Mouse (Mus musculus) granulocyte monocyte progenitor cell, adult 5-6 weeks (primary cell): ENCODE results near the gene Cntnap2. TPM values are rescaled to one million over a fixed set of nuclear protein-coding genes. Genes with fewer than 3 reads are reported as not detected.

Source experiments
- ATAC-seq: replicated peaks from 2 replicates; pipeline ENCODE4 v1.8.0; 2016; ENCODE audit warnings: mild to moderate bottlenecking, moderate TSS enrichment, inconsistent platforms; ENCODE audit not compliant: poor library complexity, severe bottlenecking
- total RNA-seq, 2 experiments: library from RNA; stranded (forward) in 1 of 2; stranded (reverse) in 1 of 2; fragments of 200-712, 200-1000 nt in 1 of 2; fragments of >200 nt in 1 of 2; fragmentation: Nextera tagmentation in 1 of 2; gene quantifications; 2 replicates each; pipeline ENCODE4 v1.2.3; 2014 to 2017

Gene Cntnap2
- total RNA-seq, 2 experiments from 2014 or later: not detected

- ATAC-seq: no peak
Measured at GRCm38 (mm10) chr6:46886230-46886629, 1827.1 kb downstream of the Cntnap2 start.

DNA sequence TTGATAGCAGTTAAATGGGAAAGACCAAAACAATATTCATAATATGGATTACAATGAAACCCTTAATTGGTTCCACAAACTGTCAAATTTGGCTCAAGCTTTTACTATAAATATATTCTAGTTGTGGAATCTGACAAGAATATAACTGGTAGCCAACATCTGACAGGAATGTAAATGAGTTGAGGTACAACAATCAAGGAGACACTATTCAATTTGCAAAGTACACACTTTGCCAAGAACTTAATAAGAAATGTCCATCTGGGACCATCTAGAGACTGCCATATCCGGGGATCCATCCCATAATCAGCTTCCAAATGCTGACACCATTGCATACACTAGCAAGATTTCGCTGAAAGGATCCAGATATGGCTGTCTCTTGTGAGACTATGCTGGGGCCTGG, 1850.0 kb downstream of the Cntnap2 start:
- no peak for ATAC-seq

DNA sequence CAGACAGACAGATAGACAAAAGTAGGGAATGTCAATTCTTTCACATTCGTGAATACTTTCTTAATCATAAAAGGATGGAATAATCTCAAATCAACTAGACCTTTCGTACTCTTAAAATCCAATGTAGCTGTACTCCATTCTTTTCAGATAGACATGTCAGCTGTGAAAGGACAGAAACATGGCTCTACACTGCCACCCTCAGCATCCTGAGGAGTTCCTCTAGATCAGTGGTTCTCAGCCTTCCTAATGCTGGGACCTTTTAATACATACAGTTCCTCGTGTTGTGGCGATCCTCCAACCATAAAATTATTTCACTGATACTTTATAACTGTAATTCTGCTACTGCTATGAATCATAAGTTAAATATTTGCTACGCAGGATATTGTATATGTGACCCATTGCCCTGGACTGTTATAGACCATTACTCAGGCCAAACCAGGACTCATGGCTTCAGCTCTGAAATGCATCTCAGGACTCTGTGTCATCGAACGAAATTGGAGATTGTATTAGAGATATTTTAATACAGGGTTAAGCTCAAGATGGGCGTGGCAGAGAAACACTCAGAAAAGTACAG, 1859.6 kb downstream of the Cntnap2 start:
- no peak for ATAC-seq

- no peak for ATAC-seq
Measured at GRCm38 (mm10) chr6:46919973-46920372, 1860.8 kb downstream of the Cntnap2 start.

DNA sequence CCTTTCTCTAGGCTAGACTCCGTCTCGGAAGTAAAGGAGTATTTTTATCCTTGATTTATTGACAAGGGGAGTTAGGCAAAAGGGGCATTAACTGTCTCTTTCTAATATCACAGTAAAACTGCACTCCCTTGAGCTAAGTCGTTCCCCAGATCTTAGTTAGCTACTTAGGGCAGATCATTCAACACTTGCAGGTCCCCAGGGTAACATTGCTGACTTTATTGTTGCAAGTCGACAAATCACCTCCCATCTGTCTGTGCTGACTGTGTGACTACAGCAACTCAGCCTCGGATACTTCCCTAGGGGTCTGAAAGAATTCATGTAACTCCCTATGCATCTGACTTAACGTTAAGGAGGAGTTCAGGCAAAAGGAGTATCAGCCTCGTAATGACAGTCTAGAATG, 1865.6 kb downstream of the Cntnap2 start:
- no peak for ATAC-seq

DNA sequence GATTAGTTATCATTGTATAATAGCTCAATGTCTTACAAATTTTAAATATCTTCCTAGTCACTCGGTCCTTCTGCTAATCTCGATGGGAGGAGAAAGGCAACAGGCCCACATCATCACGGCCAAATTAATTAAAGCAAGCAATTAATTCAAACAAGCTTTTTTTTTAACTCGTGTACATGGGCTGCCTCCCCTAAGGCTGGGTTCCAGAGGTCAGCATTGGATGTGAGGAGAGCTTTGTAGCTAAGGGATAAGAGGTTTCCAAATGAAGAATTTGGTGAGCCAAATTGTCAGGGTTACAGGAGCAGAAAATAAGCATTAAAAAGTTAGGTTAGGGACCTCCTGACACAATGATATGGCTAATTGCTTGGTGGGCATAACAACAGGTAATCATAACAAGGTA, 1886.5 kb downstream of the Cntnap2 start:
- ATAC-seq: no peak

- peak; percentile 68 for ATAC-seq
Measured at GRCm38 (mm10) chr6:46961022-46961686, 1902.0 kb downstream of the Cntnap2 start.

GRCm38 (mm10) chr6:46963261-46963660, 1904.1 kb downstream of the Cntnap2 start:
- ATAC-seq: no peak

GRCm38 (mm10) chr6:46963693-46964092, 1904.5 kb downstream of the Cntnap2 start:
- ATAC-seq: no peak

GRCm38 (mm10) chr6:46972640-46973039, 1913.5 kb downstream of the Cntnap2 start:
- ATAC-seq: no peak

DNA sequence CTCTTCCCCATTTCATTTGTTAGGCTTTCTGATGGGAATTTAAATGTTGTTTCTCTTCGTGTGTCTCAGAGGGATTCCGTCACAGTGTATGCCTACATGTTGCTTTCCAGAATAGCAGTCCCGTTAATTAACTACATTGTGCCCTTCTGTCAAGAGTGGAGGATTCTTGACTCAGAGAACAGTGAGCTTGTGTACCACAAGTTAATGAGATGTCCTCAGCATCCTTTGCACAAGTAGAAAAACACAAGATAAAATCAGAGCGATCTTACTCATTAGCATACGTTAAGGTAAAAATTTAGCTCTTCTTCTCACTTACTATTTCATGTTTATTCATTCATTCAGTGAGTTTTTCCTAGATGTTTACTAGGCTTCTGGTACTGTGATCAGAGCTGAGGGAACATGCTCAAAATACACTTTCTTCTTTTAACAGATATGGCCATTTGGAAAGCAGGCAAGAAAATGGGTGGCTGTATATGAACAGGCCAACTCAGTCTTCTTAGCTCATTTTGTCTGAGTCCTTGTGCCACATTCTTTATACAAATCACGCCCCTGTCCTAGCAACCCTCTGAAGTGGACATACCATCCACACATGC, 1936.9 kb downstream of the Cntnap2 start:
- ATAC-seq: no peak

GRCm38 (mm10) chr6:47004430-47004829, 1945.3 kb downstream of the Cntnap2 start:
- no peak for ATAC-seq

GRCm38 (mm10) chr6:47012933-47013332, 1953.8 kb downstream of the Cntnap2 start:
- ATAC-seq: peak; percentile 67

DNA sequence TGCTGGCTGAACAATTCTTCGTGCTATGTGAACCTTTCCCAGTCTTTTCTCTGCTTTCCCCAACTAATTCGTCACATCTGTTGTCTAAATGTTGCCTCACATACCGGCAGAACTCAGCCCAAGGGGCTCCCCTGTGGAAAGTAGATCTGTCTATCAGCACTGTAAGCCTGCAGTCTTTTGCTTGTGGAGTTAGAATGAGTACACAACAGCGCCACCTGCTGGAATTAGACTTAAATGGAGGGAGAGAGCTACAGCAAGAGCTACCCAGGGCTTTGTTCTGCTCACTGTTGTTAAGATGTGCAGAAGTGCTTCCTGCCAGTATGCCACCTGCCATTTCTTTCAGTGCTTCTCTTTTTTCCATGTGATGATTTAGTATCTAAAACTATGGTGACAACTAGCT, 1954.4 kb downstream of the Cntnap2 start:
- peak; percentile 76 for ATAC-seq

- no peak for ATAC-seq
Measured at GRCm38 (mm10) chr6:47014886-47015586, 1955.9 kb downstream of the Cntnap2 start.

GRCm38 (mm10) chr6:47026064-47026686, 1967.0 kb downstream of the Cntnap2 start:
- ATAC-seq: no peak

DNA sequence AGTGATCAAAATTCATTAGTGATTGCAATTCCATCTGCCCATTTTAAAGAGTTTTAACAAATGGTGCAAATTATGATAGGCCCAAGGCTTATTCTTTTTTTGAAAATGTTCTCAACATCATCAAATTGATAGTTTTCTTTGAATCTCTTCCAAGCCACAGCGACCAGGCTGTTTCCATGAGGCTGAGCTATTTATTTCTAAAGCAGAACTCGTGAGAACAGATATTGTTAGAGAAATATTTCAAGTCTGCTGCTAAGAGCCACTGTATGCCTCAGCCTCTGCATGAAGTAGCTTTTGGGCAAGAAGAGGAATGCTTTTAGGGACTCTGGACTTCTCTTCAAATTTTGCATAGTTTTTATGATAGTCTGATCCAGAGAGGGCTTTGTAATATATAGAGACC, 1972.2 kb downstream of the Cntnap2 start:
- ATAC-seq: no peak

GRCm38 (mm10) chr6:47042602-47043001, 1983.4 kb downstream of the Cntnap2 start:
- ATAC-seq: no peak

GRCm38 (mm10) chr6:47043586-47043985, 1984.4 kb downstream of the Cntnap2 start:
- ATAC-seq: no peak

DNA sequence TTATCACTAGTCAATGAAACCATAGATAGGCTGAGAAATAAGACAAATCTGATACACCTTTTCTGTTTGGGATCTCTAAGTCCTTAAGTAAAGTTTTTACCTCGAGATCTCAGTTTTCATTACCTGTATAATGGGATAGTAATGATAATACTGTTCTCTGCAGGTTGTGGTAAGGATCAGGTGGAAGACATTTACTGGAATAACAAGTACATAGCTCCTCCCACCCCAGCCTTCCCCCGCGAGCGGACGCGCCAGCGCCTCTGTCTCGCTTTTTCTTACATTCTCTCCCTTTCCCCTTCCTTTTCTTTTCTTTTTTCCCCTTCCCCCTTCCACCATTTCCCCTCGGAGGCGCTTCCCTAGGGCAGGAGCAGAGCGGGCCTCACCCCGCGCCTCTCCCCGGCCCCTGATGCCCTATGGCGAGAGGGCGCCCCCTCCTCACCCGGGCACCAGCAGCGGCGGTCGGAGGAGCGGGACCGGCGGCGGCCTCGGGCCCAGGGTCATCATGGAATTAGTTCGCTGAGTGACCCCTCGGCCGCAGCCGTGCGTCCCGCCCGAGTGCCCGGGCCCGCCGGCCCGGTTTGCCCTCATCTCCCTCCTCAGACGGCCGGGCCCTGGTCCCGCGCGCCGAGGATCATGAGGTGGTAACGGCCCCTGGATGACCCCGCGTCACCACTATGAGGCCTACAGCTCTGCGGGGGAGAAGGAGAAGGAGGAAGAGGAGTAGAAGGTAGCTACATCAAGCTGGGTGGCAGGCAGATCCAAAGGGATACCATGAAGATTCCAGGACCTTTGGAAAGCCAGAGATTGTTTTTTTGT, 1985.4 kb downstream of the Cntnap2 start:
- ATAC-seq: no peak
